Mouse (Mus musculus): Measurements from ENCODE around the gene Llgl2. TPM values are rescaled to one million over a fixed set of nuclear protein-coding genes. Genes with fewer than 3 reads are reported as not detected.

Gene Llgl2
- polyA plus RNA-seq, 1 experiment from 2014 or later, result 9.5 TPM

- Histone ChIP-seq H3K9me3 (no peaks in the 10 kb centered on the region), H3K4me1 (peaks cover 30% of the 10 kb centered on the region), H3K4me2 (no peak overlapping the region), H3K27me3 (peaks cover 79% of the 10 kb centered on the region), H3K27ac (no peak overlapping the region), H3K36me3 (peaks cover 4% of the 10 kb centered on the region; the same call in 1 of the 2 replicates), H3K9ac (0 out of 2 replicates have a peak overlapping the region, but pooled peaks have one; percentile 21), H3K4me3 (no peak overlapping the region)
- no peak for ATAC-seq (ENCODE audit: insufficient number of reproducible peaks, insufficient read depth, low FRiP score, low TSS enrichment, low read depth)
- WGBS, result 86% methylated on average over 6 of the region's 6 CpGs
These were observed 3.8 kb downstream of the Llgl2 start for GRCm38 (mm10) chr11:115827624-115828023.

DNA sequence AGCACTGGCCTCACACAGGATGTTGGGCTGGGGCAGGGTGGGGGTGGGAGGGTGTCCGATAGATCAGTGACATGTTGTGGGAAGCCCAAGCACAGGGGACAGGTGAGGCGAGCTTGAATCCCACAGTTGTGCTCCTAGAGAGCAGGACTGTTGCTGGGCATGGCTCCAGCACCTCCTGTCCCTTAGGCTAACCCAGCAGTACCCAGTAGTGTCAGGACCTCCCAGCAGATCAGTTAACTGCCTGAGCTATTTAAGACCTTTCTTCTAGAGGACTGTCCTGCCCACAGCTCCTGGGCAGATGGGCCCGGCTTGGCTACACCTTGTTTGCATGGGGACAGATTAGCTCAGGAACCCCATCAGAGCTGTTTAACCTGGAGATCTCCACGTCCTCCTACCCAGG, 5.2 kb downstream of the Llgl2 start:
- peaks cover 77% of the 10 kb centered on the region for H3K27me3 ChIP-seq

DNA sequence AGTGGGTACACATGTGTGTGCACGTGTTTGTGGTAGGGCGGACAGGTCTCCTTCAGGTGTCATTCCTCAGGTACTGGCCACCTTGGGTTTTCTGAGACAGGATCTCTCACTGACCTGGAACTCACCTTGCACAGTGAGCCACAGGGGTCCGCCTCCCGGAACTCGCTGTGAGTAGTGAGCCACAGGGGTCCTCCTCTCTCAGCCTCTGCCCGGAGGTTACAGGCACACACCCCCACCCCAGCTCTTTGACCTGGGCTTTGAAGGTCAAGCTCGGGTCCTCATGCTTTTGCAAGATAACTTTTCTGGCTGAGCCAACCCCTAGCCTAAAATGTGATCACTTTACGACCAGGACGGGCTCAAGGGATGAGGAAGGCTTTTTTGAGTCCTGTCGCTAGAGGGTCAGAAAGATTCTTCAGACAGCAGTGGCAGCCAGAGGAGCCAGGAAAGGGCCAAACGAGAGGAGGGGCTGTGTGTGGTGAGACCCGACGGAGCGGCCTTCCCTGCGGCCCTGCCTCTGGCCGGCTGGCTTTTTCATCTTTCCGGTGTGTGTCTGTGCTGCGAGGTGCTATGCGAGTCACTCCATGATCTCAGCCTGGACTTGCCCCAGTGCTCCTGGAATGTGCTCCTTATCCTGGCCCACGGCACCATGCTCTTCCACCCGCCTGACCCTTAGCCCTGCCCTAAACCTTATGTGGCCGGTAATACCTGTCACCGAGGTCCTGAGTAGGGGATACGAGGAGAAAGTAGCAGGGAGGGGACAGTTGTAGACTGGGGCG, 6.9 kb downstream of the Llgl2 start:
- WGBS, result 20% methylated on average over 25 of the region's 25 CpGs
- Histone ChIP-seq H3K9me3 (no peaks in the 10 kb centered on the region), H3K4me2 (no peak overlapping the region), H3K4me3 (no peak overlapping the region), H3K9ac (no peak overlapping the region), H3K27ac (no peak overlapping the region), H3K36me3 (no peaks in the 10 kb centered on the region), H3K27me3 (peaks cover 61% of the 10 kb centered on the region), H3K4me1 (peaks cover 32% of the 10 kb centered on the region)
- no peak for ATAC-seq (ENCODE audit: insufficient number of reproducible peaks, insufficient read depth, low FRiP score, low TSS enrichment, low read depth)

More for the DNA sequence above, 5.2 kb downstream of the Llgl2 start:
- 50% methylated on average over 4 of the region's 4 CpGs for WGBS
- Histone ChIP-seq H3K9ac (no peak overlapping the region), H3K9me3 (no peaks in the 10 kb centered on the region), H3K36me3 (no peaks in the 10 kb centered on the region), H3K4me3 (no peak overlapping the region), H3K4me2 (no peak overlapping the region), H3K4me1 (peaks cover 33% of the 10 kb centered on the region), H3K27ac (no peak overlapping the region)
- no peak for ATAC-seq (ENCODE audit: insufficient number of reproducible peaks, insufficient read depth, low FRiP score, low TSS enrichment, low read depth)

DNA sequence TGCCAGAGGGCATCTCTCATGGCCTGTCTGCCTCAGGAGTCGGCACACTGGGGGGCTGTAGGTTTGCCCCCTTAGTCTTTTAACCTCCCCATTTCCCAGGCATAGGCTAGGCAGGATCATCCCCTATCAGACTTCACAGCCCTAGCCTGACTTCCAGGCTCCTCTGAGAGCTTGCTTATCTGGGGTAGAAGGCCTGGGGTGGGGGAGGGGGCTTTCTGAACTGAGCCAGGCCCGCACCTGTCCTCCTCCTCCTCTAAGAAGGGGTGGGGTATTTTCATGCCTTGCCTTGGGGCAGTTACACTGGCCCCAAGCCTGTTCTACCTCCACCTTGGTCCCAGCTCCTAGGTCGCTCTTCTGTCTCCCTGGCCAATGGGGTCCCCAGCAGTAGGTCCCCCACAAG, 7.7 kb downstream of the Llgl2 start:
- peaks cover 59% of the 10 kb centered on the region for H3K27me3 ChIP-seq
- ATAC-seq (ENCODE audit: insufficient number of reproducible peaks, insufficient read depth, low FRiP score, low TSS enrichment, low read depth), result no peak

DNA sequence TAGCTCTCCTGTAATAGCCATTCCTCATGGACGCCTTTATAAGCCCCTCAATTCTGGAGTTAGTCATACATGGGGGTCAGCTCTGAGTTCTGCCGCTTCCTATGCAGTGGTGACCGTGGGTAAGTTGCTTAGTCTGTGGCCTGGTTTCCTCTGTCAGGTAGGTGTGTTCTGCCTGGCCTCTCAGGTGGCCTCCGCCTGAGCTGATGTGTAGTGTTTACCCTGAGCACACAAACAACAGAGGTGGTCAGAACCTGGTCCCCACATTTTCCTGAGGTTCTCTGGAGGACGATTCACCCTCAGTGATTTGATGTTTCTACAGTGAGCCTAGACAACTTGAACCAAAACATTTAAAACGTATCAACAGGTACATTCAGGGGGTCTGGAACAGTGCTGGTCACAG, 8.2 kb downstream of the Llgl2 start:
- H3K36me3 ChIP-seq, result no peaks in the 10 kb centered on the region
- no peak overlapping the region for H3K4me2 ChIP-seq
- ATAC-seq (ENCODE audit: insufficient number of reproducible peaks, insufficient read depth, low FRiP score, low TSS enrichment, low read depth), result no peak
- H3K4me1 ChIP-seq, result peaks cover 35% of the 10 kb centered on the region
- no peaks in the 10 kb centered on the region for H3K9me3 ChIP-seq
- H3K27ac ChIP-seq, result no peak overlapping the region
- peaks cover 54% of the 10 kb centered on the region for H3K27me3 ChIP-seq
- 64% methylated on average over 6 of the region's 6 CpGs for WGBS
- no peak overlapping the region for H3K9ac ChIP-seq
- H3K4me3 ChIP-seq, result no peak overlapping the region

More for the DNA sequence above, 7.7 kb downstream of the Llgl2 start:
- Histone ChIP-seq H3K4me3 (no peak overlapping the region), H3K4me2 (no peak overlapping the region), H3K4me1 (peaks cover 33% of the 10 kb centered on the region), H3K36me3 (no peaks in the 10 kb centered on the region), H3K9ac (peak overlapping the region; percentile 21; the same call in 1 of the 2 replicates), H3K27ac (no peak overlapping the region), H3K9me3 (no peaks in the 10 kb centered on the region)
- 45% methylated on average over 3 of the region's 3 CpGs for WGBS

- peaks cover 49% of the 10 kb centered on the region for H3K27me3 ChIP-seq
- no peak overlapping the region for H3K4me3 ChIP-seq
- H3K9me3 ChIP-seq, result no peaks in the 10 kb centered on the region
- no peak overlapping the region for H3K27ac ChIP-seq
- 0 out of 2 replicates have a peak overlapping the region, but pooled peaks have one; percentile 11 for H3K9ac ChIP-seq
- H3K4me2 ChIP-seq, result no peak overlapping the region
- peaks cover 35% of the 10 kb centered on the region for H3K4me1 ChIP-seq
- WGBS, result 16% methylated on average over 8 of the region's 8 CpGs
- no peaks in the 10 kb centered on the region for H3K36me3 ChIP-seq
- no peak for ATAC-seq (ENCODE audit: insufficient number of reproducible peaks, insufficient read depth, low FRiP score, low TSS enrichment, low read depth)
These were observed 8.7 kb downstream of the Llgl2 start for GRCm38 (mm10) chr11:115832523-115832922.

DNA sequence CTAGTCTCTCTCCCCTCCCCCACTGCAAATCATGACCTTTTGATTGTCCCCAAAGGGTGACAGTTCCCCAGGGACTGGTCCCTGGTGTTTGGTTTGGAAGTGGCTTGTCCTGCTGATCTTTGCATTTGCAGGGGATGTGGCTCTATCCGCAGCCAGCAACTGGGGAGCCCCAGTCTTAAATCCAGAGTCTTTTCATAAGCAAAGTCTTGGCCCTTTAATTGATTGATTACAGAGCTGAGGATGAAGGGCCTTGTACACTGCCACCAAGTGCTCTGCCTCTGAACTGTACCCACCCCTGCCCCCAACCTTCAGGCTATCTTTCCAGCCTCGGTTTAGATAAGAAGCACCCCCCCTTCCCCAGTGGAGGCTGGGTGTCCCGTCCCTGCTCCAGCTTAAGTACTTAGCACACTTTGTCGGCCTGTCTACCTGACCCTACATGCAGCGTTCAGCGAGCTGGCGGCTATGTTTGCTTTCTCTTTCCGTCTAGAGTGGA, 9.2 kb downstream of the Llgl2 start:
- no peak for ATAC-seq (ENCODE audit: insufficient number of reproducible peaks, insufficient read depth, low FRiP score, low TSS enrichment, low read depth)
- 27% methylated on average over 8 of the region's 8 CpGs for WGBS
- 0 out of 2 replicates have a peak overlapping the region, but pooled peaks have one; percentile 11 for H3K9ac ChIP-seq
- no peak overlapping the region for H3K4me3 ChIP-seq
- peaks cover 44% of the 10 kb centered on the region for H3K27me3 ChIP-seq
- no peak overlapping the region for H3K27ac ChIP-seq
- H3K36me3 ChIP-seq, result no peaks in the 10 kb centered on the region
- no peaks in the 10 kb centered on the region for H3K9me3 ChIP-seq
- no peak overlapping the region; the same call in 1 of the 2 replicates for H3K4me2 ChIP-seq
- H3K4me1 ChIP-seq, result peaks cover 35% of the 10 kb centered on the region

GRCm38 (mm10) chr11:115834033-115834432, 10.2 kb downstream of the Llgl2 start:
- Histone ChIP-seq H3K9me3 (no peaks in the 10 kb centered on the region), H3K4me3 (no peak overlapping the region), H3K4me1 (peaks cover 44% of the 10 kb centered on the region), H3K4me2 (no peak overlapping the region), H3K9ac (no peak overlapping the region), H3K27ac (no peak overlapping the region), H3K36me3 (no peaks in the 10 kb centered on the region), H3K27me3 (peaks cover 42% of the 10 kb centered on the region)
- 59% methylated on average over 6 of the region's 6 CpGs for WGBS
- no peak for ATAC-seq (ENCODE audit: insufficient number of reproducible peaks, insufficient read depth, low FRiP score, low TSS enrichment, low read depth)

DNA sequence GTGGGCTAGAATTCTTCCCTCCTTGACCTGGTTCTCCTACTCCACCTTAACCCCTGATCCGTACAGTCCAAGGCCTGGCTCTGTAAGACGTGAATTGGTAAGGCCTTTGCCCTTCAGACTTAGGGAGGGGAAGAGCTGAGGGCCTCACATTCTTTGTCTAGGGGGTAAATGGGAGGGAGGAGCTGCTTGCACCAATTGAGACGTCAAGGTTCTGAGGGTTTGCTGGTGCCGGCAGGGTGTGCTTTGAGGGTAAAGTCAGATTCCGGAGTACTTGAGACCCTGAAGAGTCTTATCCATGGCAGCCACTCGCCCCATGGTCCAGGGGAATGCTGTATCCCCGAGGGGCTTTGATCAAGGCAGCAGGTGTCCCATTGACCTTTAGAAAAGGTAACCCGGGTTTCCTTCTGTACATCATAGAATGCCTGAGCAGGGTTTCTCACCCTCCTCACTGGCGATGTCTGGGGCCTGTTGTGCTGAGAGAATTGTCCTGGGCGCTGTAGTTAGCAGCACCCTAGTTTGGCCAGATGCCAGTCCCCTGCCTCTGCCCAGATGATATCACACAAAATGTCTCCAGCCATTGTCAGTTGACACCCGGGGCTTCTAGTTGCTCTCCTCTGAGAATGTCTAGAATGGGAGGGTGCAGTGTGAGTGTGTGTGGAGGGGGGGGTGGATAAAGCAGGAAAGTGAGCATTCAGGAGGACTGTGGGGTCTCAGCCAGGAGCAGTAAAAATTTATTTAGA, 13.0 kb downstream of the Llgl2 start:
- 44% methylated on average over 11 of the region's 11 CpGs for WGBS

DNA sequence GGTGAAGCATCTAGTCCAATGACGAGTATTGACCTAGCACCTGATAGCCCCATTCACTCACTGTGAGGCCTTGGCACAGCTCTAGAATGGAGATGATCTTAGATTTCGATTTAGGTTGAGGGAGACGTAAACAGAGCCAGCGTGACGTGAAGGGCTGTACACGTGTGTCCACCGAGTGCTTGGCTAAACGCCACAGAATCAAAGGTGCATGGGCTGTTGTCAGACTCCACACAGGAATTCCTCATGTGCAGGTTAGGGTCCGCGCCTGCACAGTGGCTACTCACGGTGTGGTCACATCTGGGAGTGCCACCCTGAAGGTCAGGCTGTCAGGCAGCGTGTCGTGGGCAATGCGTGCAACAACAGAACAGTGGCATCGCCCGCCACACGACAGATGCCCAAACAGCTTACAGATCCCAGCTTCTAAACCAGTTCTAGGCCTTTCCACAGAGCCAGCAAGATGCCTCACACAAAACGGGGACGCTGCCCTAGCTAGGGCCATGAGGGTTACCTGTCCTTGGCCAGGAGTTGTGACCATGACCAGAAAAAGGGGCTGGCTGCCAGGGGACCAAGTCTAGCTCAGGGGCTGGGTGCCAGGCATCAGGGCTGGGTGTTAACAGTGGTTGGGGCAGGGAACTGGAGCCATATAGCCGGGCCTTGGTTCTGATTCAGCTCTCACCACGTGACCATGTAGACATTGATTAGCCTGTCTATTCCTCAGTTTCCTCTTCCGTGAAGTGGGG, 13.9 kb downstream of the Llgl2 start:
- Histone ChIP-seq H3K4me2 (no peak overlapping the region), H3K27me3 (peaks cover 7% of the 10 kb centered on the region), H3K4me1 (peaks cover 54% of the 10 kb centered on the region), H3K9me3 (no peaks in the 10 kb centered on the region), H3K27ac (no peak overlapping the region), H3K4me3 (no peak overlapping the region), H3K9ac (no peak overlapping the region), H3K36me3 (no peaks in the 10 kb centered on the region)
- no peak for ATAC-seq (ENCODE audit: insufficient number of reproducible peaks, insufficient read depth, low FRiP score, low TSS enrichment, low read depth)
- 90% methylated on average over 22 of the region's 22 CpGs for WGBS

More for the DNA sequence above, 13.0 kb downstream of the Llgl2 start:
- H3K4me3 ChIP-seq, result no peak overlapping the region
- no peak overlapping the region for H3K4me2 ChIP-seq
- H3K9me3 ChIP-seq, result no peaks in the 10 kb centered on the region
- no peak overlapping the region for H3K27ac ChIP-seq
- no peak for ATAC-seq (ENCODE audit: insufficient number of reproducible peaks, insufficient read depth, low FRiP score, low TSS enrichment, low read depth)
- no peaks in the 10 kb centered on the region for H3K36me3 ChIP-seq
- peaks cover 50% of the 10 kb centered on the region for H3K4me1 ChIP-seq
- H3K27me3 ChIP-seq, result peaks cover 15% of the 10 kb centered on the region
- H3K9ac ChIP-seq, result no peak overlapping the region

- Histone ChIP-seq H3K4me3 (no peak overlapping the region), H3K27ac (peak overlapping the region; percentile 13; the same call in 1 of the 2 replicates)
These were observed 15.1 kb downstream of the Llgl2 start for GRCm38 (mm10) chr11:115838895-115839311.

More at GRCm38 (mm10) chr11:115838895-115839311, 15.1 kb downstream of the Llgl2 start:
- Histone ChIP-seq H3K9ac (no peak overlapping the region), H3K36me3 (no peaks in the 10 kb centered on the region), H3K27me3 (peaks cover 7% of the 10 kb centered on the region), H3K4me2 (0 out of 2 replicates have a peak overlapping the region, but pooled peaks have one; percentile 14), H3K4me1 (peaks cover 50% of the 10 kb centered on the region), H3K9me3 (no peaks in the 10 kb centered on the region)
- WGBS, result 15% methylated on average over 4 of the region's 4 CpGs
- ATAC-seq (ENCODE audit: insufficient number of reproducible peaks, insufficient read depth, low FRiP score, low TSS enrichment, low read depth), result peak; percentile 40; the same call in 1 of the 2 replicates

All from embryonic facial prominence, embryonic 13.5 days (tissue).